Mouse (Mus musculus) left cerebral cortex, postnatal 36 days (tissue): ENCODE data around the gene Mdn1. TPM values are rescaled to one million over a fixed set of nuclear protein-coding genes. Genes with fewer than 3 reads are reported as not detected.
A peak's percentile ranks its signal among the peaks of the same experiment; 100 is the strongest.

Source experiments
- DNase-seq, 2 experiments: peaks; one replicate each; pipeline ENCODE4 v3.0.0; 2021 to 2022; ENCODE audit warnings: low spot score in 2 of 2, mixed read lengths in 1 of 2
- intact Hi-C: fragments of 180-260 bp; cut with DNase I; formaldehyde crosslinking; loops from one replicate; pipeline ENCODE4 v1.15.1; 2025
- total RNA-seq, 2 experiments: library from RNA; stranded (reverse); gene quantifications; 2 replicates each; pipeline ENCODE4 v1.2.3; 2021

Mdn1 gene
- total RNA-seq, 2 experiments from 2014 or later: 21.2 to 37.8 TPM

- intact Hi-C loops: loop anchor here (10.0 kb wide), 1 partner anchor 347 kb away; no protein-coding TSS in a partner anchor
- DNase-seq: no peak
These were observed 111.1 kb downstream of the Mdn1 start for GRCm38 (mm10) chr4:32768046-32768445.

- no peak for DNase-seq
- intact Hi-C loops: no loop called here
These were observed 113.4 kb downstream of the Mdn1 start for GRCm38 (mm10) chr4:32770284-32770810.

DNA sequence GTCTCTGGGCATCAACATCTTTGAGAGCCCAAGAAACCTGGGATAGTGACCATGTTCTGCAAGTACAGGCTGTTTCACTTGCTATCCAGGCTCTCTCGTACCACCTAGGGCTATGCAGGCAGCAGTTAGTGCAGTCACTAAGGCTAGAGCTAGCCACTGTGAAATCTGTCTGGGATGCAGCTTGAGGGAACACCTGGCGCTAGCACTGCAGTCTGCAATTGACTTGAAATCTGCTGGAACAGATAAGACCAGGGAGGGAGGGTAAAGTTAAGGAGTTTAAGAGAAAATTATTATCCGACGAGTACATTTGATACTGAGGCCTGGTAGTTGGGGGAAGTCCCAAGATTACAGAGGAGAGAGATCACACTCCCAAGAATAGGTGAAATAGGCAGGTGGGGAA, 123.1 kb downstream of the Mdn1 start:
- intact Hi-C loops: no loop called here
- DNase-seq: no peak

GRCm38 (mm10) chr4:32787110-32787509, 130.2 kb downstream of the Mdn1 start:
- DNase-seq: no peak
- intact Hi-C loops: no loop called here

DNA sequence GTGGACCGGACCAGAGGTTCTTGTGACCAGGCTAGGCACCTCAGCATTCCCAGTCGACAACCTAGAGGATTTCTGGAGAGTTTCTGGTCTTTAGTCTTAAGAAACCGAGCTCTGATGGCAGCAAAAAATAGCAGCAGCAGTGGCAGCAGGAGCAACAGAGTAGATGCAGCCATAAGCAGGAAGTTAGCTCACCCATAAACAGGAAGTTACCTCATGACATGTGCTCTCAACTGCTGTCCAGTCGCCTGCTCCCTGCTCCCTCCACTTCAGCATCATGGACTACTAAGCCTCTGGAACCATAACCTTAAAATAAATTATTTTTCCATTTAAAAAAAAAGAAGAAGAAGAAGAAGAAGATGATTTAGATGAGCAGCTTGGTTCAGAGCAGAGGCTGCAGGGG, 132.1 kb downstream of the Mdn1 start:
- intact Hi-C loops: no loop called here

GRCm38 (mm10) chr4:32798976-32799375, 142.1 kb downstream of the Mdn1 start:
- intact Hi-C loops: no loop called here
- no peak for DNase-seq

More for the DNA sequence above, 132.1 kb downstream of the Mdn1 start:
- DNase-seq: no peak

- DNase-seq: peak; percentile 86 to 87
- intact Hi-C loops: loop anchor here (2.0 kb wide), 1 partner anchor 151 kb away; the partner anchor contains the start of gene Ankrd6
These were observed 143.2 kb downstream of the Mdn1 start, which contains the start of gene Lyrm2 for GRCm38 (mm10) chr4:32799966-32800576. TSS of gene Lyrm2 (plus strand) at chr4:32800253.

DNA sequence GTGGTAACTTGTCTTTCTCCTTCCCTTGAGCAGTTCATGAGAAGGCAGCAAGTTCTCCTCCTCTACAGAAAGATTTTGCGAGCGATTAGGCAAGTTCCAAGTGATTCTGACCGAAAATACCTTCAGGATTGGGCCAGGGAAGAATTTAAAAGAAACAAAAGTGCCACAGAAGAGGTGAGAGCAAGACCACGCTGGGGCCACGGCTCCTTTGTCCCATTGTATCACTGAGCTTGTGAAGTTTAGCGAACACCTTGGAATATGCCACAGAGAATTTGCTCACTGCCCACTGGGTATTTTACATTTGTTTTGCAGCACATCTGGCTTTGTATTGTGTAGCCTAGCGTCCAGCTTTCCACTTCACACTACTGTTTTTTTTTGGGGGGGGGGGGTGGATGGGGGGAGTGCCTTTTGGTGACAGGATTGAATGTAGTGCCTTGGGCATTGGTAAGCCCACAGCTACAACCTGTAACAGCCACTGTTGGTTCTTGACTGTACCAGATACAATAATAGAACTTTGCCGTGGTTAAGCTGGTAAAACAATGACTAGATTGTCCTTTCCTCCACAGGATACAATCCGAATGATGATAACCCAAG, 143.8 kb downstream of the Mdn1 start:
- intact Hi-C loops: loop anchor here (2.0 kb wide), 1 partner anchor 150 kb away; the partner anchor contains the start of gene Ankrd6
- no peak for DNase-seq

- intact Hi-C loops: no loop called here
- DNase-seq: no peak
These were observed 160.6 kb downstream of the Mdn1 start for GRCm38 (mm10) chr4:32817478-32817877.

DNA sequence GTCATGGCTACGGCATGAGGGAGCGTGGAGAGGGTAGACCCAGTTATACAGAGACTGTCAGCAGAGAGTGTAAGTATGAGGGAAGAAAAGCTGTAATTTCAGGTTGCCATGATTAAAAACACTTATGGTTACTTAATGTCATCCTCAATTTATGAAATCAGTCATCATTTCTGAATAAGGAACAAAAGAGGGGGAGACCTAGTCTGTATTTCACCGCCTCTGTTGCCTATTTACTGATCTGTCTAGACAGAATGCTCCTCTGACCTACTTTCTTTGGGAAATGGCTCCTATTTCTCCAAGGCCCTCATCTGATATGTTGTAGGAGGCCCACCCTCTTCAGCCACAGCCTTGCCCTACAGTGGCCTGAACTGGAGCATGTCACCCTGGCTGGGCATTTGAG, 163.8 kb downstream of the Mdn1 start:
- DNase-seq: no peak
- intact Hi-C loops: no loop called here

- intact Hi-C loops: no loop called here
- DNase-seq: no peak
These were observed 167.3 kb downstream of the Mdn1 start for GRCm38 (mm10) chr4:32824254-32824653.

Other genes with a start within 250 kb of the Mdn1 start
- not detected for gene Gja10, start 54.4 kb upstream of the Mdn1 start, total RNA-seq
- gene Casp8ap2, start 41.7 kb upstream of the Mdn1 start, total RNA-seq: 10 to 100 TPM in 1 of 2 experiments, 1 to 10 TPM in 1; 8.4 to 11.7 TPM
- gene Lyrm2, start 143.1 kb downstream of the Mdn1 start, total RNA-seq: 10 to 100 TPM; 33.5 to 34.3 TPM